Mouse (Mus musculus): Measurements from ENCODE around the gene Gm12569.

DNA sequence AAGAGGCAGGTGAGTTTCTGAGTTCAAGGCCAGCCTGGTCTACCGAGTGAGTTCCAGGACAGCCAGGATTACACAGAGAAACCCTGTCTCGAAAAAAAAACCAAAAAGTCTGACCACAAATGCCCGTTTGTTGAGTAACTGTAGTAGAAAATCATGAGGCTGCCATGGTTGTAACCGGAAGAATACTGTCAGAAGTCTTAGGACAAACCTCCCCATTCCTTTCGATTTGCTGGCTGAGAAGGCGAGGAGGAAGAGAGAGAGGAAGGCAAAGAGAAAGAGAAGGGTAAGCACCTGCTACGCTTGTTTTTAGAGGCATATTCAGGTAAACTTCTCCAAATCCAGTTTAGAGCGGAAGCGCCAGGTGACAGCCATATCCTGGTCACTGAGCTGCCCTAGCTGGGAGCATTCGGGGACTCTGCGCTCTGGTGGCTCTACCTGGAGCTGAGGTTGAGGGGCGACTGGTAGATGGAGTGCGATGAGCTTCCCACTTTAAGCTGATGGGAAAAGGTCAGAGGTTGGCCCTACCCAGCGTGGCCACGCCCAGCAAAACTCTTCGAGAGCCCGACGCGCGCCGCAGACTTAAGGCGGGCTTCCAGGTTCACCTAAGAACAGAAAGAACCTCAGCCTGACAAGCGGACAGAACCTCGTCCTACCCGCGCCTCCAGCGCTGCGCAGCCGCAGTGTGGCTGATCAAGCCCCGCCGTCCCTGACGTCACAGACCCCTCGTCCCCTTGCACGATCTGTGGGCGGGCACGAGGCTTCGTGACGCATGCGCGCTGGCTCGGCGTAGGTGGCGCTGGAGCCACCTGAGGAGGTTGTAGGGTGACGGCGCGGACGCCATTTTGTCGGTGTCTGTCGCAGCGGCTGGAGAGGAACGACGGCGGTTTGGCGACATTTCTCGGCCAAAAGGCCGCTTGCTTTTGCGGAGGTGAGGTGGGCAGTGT, 42.3 kb downstream of the Gm12569 start, which contains the start of gene BC049762:
- TF ChIP-seq CTCF (IDR thresholded peaks at IDR 0.05; ENCODE audit: control insufficient read depth, insufficient read depth, low read length) (peak; percentile 34; the same call in 1 of the 2 replicates), POLR2A (IDR thresholded peaks at IDR 0.05; ENCODE audit: borderline replicate concordance, control insufficient read depth, low read depth, low read length) (peak; percentile 99)

All from bone marrow, adult 2 months (tissue).